Mouse (Mus musculus) G1E (cell line): ENCODE results near the gene Tbx6. TPM values are rescaled to one million over a fixed set of nuclear protein-coding genes. Genes with fewer than 3 reads are reported as not detected.

Experiments used
- ATAC-seq: 2 replicates; pipeline ENCODE4 v1.8.0; 2016; ENCODE audit warnings: mild to moderate bottlenecking; ENCODE audit not compliant: insufficient number of reproducible peaks, poor library complexity, low FRiP score, severe bottlenecking; ENCODE audit errors: extremely low read depth
- DNase-seq: peaks from one replicate; pipeline ENCODE4 v3.0.0; 2012; ENCODE audit warnings: low spot score
- H3K27me3 ChIP-seq: 2 replicates; pipeline ENCODE4 v1.6.1; 2012; ENCODE audit warnings: mild to moderate bottlenecking, low read length, inconsistent platforms; ENCODE audit not compliant: insufficient read depth
- H3K36me3 ChIP-seq: replicated peaks from 2 replicates; pipeline ENCODE3; 2012; ENCODE audit warnings: mild to moderate bottlenecking, inconsistent platforms
- H3K4me1 ChIP-seq: 2 replicates; pipeline ENCODE4 v1.6.1; 2012; ENCODE audit warnings: low read depth, low read length, inconsistent platforms, mixed read lengths; ENCODE audit not compliant: insufficient read depth
- H3K4me3 ChIP-seq: 2 replicates; pipeline ENCODE4 v1.5.1; 2012; ENCODE audit warnings: low read depth, mild to moderate bottlenecking, inconsistent platforms, low read length, moderate library complexity, mixed read lengths
- H3K9me3 ChIP-seq: replicated peaks from 2 replicates; pipeline ENCODE4 v1.6.1; 2012; ENCODE audit warnings: inconsistent platforms
- CTCF ChIP-seq: IDR thresholded peaks from 2 replicates; pipeline ENCODE4 v1.5.1; 2012; ENCODE audit warnings: low read depth, low read length, inconsistent platforms, mixed read lengths
- GATA1 ChIP-seq: IDR thresholded peaks from 2 replicates; pipeline ENCODE4 v1.6.1; 2012; ENCODE audit warnings: borderline replicate concordance, low read length, inconsistent platforms, mixed read lengths
- GATA2 ChIP-seq: IDR thresholded peaks from 2 replicates; pipeline ENCODE4 v1.6.1; 2012; ENCODE audit warnings: low read depth, low read length, inconsistent platforms, borderline replicate concordance
- POLR2AphosphoS5 ChIP-seq: IDR thresholded peaks from 2 replicates; pipeline ENCODE4 v1.6.1; 2012; ENCODE audit warnings: low read depth, low read length, inconsistent platforms; ENCODE audit not compliant: insufficient replicate concordance
- TAL1 ChIP-seq: conservative IDR thresholded peaks from 2 replicates; pipeline ENCODE4 v1.6.1; 2012; ENCODE audit warnings: low read depth, low read length, inconsistent platforms, mixed read lengths
- polyA plus RNA-seq: library from polyadenylated mRNA; stranded (reverse); fragments of >175 nt; gene quantifications from 2 replicates; pipeline ENCODE4 v1.2.3, GENCODE M21; 2012
- total RNA-seq, 2 experiments: library from RNA; stranded (forward) in 1 of 2; stranded (reverse) in 1 of 2; fragments of 200-1000 nt in 1 of 2; fragments of >200 nt in 1 of 2; fragmentation: Nextera tagmentation in 1 of 2; gene quantifications; 2 replicates each; pipeline ENCODE4 v1.2.3; 2014 to 2017

Gene Tbx6
- total RNA-seq (2014; fragmentation: Nextera tagmentation) (2.5 and 8.4 TPM in 2 replicates), total RNA-seq (2017) (0.11 and 0.29 TPM in 2 replicates), polyA plus RNA-seq (0.85 and 1.1 TPM in 2 replicates)

DNA sequence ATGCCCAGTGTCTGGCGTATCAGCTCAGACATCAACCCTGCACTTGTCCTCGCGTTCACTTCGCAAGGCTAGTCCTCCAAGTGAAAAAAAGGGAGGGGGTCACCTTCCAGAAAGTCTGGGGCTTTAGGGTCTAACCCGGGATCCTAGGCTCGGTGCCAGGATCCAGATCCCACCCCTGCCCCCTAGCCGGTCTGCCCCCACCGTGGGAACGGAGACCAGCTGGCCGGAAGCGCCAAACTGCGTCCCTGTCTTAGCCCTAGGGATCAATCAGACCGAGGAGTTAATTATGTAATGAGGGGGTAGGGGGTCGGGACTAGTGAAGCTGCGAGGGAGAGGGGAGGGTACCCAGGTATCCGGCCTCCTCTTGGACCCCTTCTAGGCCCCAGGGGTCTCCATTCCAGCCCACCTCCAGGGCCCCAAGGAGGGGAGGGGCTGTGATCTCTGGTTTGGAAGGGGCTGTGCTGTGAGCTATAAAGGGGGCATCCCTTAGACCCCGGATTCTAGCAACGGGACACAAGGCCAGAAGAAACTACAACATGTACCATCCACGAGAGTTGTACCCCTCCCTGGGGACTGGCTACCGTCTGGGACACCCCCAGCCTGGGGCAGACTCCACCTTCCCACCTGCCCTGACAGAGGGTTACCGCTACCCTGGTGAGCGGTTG is at the start of gene Tbx6:
Tbx6 (plus strand) TSS at position 513 of the 665 bp plus-strand sequence.
- H3K27me3 ChIP-seq, result no peaks in the 10 kb centered on the region
- H3K36me3 ChIP-seq, result peaks cover 65% of the 10 kb centered on the region
- no peak; the same call in 1 of the 2 replicates for TF ChIP-seq POLR2AphosphoS5
- TF ChIP-seq CTCF, result no peak
- TF ChIP-seq GATA2, result no peak
- no peak for TF ChIP-seq TAL1
- no peak for TF ChIP-seq GATA1
- H3K9me3 ChIP-seq, result no peaks in the 10 kb centered on the region
- no peak for DNase-seq
- peaks cover 68% of the 10 kb centered on the region for H3K4me1 ChIP-seq
- no peak within 1 kb of the TSS for H3K4me3 ChIP-seq
- no peak for ATAC-seq

DNA sequence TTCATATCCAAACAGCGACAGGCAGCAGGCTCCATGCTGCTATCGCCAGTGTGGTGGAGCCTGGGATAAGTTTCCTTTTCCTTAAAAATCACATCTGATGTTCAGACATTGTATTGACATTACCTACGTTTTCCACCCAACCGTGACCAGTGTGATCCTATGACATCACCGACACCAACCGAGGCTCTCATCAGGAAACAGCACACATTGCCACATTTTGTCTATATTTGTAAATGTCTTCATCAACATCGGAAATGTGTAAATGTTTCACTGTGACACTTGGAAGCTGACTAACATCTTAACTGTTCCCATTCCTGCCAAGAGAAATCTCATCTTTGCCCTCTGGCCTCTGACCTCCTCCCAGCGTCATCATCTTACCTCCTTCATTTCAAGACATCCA is 45.2 kb upstream of the Tbx6 start:
- Histone ChIP-seq H3K27me3 (peaks cover 30% of the 10 kb centered on the region), H3K36me3 (no peaks in the 10 kb centered on the region), H3K9me3 (no peaks in the 10 kb centered on the region), H3K4me3 (no peak overlapping the region), H3K4me1 (no peaks in the 10 kb centered on the region)
- DNase-seq (no peak), ATAC-seq (no peak)
- TF ChIP-seq TAL1, result no peak

DNA sequence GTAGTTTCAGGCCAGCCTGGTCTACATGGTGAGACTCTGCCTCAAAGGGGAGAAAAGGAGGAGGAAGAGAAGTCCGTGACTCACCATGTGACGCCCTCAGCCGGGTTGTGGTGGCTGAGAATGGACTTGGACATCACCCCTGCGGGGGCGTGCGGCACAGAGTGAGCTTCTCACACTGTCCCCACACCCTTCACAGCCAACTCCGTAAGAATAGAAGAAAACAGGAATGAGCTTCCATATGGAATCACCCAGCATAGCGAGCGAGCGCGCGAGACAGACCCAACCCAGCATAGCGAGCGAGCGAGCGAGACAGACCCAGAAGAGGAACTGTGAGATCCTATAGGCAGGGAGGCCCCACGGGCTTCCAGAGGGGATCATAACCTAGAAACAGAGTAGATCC is 41.7 kb upstream of the Tbx6 start:
- DNase-seq (no peak), ATAC-seq (no peak)
- H3K9me3 ChIP-seq, result no peaks in the 10 kb centered on the region
- no peaks in the 10 kb centered on the region for H3K4me1 ChIP-seq
- H3K36me3 ChIP-seq, result no peaks in the 10 kb centered on the region
- TF ChIP-seq POLR2AphosphoS5, result no peak
- no peak for TF ChIP-seq GATA2
- no peak for TF ChIP-seq TAL1
- TF ChIP-seq GATA1, result no peak
- TF ChIP-seq CTCF, result no peak
- peaks cover 31% of the 10 kb centered on the region for H3K27me3 ChIP-seq
- no peak overlapping the region for H3K4me3 ChIP-seq

DNA sequence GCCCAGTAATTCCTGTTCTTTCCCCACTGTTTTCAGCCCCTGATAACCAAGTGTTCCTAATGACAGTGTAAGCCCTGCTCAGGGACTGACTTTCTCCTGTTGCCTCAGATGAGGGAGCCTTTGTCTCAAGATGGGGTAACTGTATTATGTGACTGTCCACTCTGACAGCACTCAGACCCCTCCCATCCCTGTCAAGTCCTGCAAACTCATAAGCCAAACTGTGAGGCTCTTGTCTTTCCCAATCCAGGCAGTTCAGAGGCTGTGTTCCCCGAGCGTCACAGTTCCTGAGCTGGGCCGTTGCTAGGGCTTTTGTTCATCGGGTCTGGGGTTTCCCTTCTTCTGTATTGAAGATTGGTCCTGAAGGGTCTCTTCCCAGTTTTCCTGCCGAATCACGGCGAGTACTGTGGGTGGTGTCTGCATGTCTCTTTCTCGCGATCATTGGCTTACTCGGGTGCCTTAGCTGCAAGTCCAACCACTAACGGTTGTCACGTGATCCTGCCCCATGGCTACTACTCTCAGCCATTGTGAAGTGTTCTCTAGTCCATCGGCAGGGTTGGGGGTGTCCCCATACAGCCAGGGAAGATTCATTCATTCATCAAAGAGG is 41.0 kb upstream of the Tbx6 start:
- peaks cover 35% of the 10 kb centered on the region for H3K27me3 ChIP-seq
- no peaks in the 10 kb centered on the region for H3K9me3 ChIP-seq
- no peak for TF ChIP-seq CTCF
- TF ChIP-seq GATA1, result no peak
- TF ChIP-seq POLR2AphosphoS5, result no peak
- no peak for TF ChIP-seq TAL1
- no peak for TF ChIP-seq GATA2
- no peak for DNase-seq
- ATAC-seq, result no peak
- no peak overlapping the region for H3K4me3 ChIP-seq
- H3K36me3 ChIP-seq, result no peaks in the 10 kb centered on the region
- no peaks in the 10 kb centered on the region for H3K4me1 ChIP-seq

DNA sequence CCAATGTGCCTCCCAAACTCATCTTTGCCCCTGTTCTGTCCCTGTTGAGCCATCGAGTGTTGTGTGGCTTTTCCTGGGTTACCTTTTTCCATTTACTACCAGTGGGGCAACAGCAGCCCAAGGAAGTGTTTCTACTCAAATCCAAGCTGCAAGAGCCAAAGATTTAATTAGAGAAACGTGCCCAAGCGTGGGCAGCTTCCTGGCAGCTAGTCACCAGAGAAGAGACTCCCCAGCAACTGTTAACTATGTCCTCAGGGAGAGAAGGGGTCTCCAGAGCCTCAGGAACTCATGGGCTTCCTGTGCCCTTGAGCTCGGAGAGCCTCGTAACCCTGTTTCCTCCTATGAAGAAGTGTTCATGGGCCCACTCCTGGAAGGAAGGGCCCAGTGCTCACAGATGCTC is 40.3 kb upstream of the Tbx6 start:
- Histone ChIP-seq H3K9me3 (no peaks in the 10 kb centered on the region), H3K36me3 (no peaks in the 10 kb centered on the region), H3K4me1 (no peaks in the 10 kb centered on the region), H3K4me3 (no peak overlapping the region), H3K27me3 (peaks cover 32% of the 10 kb centered on the region)
- no peak for DNase-seq
- TF ChIP-seq GATA2, result no peak
- TF ChIP-seq POLR2AphosphoS5, result no peak
- no peak for TF ChIP-seq GATA1
- TF ChIP-seq CTCF, result no peak
- no peak for TF ChIP-seq TAL1
- no peak for ATAC-seq

DNA sequence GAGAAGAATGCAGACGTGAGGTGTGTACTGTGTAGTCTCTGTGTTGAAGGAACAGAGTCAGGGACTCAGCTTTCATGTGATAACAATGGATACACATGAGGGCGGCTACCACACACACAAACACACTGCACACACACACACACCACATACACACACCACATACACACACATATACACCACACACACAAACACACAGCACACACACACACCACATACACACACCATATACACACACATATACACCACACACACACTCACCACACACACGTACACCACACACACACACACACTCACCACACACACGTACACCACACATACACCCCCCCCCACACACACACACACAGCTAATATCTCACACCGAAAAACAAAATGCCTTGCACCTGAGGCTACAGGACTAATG is 39.8 kb upstream of the Tbx6 start:
- H3K9me3 ChIP-seq, result no peaks in the 10 kb centered on the region
- TF ChIP-seq CTCF (no peak), GATA2 (no peak), TAL1 (no peak), POLR2AphosphoS5 (no peak), GATA1 (no peak)
- H3K4me3 ChIP-seq, result no peak overlapping the region
- no peaks in the 10 kb centered on the region for H3K36me3 ChIP-seq
- DNase-seq (no peak), ATAC-seq (no peak)
- H3K4me1 ChIP-seq, result no peaks in the 10 kb centered on the region
- H3K27me3 ChIP-seq, result peaks cover 32% of the 10 kb centered on the region
